Mouse (Mus musculus): ENCODE measurements at regions not wholly inside any gene's neighbourhood (a gene's known extent, or its start where the extent isn't known, plus 50 kb on each side); places are given as distances from the start of the nearest gene placed in this dataset.

- WGBS: 10% methylated on average over 4 of the region's 4 CpGs
- Histone ChIP-seq H3K4me3 (replicated peaks) (no peak overlapping the region), H3K9ac (replicated peaks) (no peak overlapping the region), H3K27ac (replicated peaks) (no peak overlapping the region), H3K4me1 (no peaks in the 10 kb centered on the region), H3K27me3 (replicated peaks) (no peaks in the 10 kb centered on the region), H3K36me3 (no peaks in the 10 kb centered on the region), H3K4me2 (no peak overlapping the region), H3K9me3 (replicated peaks) (no peaks in the 10 kb centered on the region)
- ATAC-seq (ENCODE audit: low FRiP score): peak; percentile 94
Observed at GRCm38 (mm10) chr4:75562480-75562879, 284.4 kb upstream of the Dmac1 start.

DNA sequence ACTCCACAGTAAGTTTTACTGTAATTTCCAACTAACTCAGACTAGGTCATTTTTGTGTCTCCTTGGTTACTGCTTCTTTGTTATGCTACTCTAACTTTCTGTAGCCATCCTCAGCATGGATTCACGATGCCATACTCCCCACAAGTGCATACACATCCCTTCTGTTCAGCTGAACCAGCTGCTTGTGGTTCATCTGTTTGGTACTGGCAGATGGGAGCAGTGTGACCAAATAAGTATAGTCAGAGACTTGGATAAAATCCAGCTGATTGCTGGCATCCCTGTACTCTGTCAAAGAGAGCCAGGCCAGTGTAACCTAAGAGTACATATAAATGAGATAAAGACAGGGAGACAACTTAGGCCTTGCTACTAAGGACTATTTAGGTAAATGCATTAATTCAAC lies 283.7 kb upstream of the Dmac1 start:
- H3K4me1 ChIP-seq: no peaks in the 10 kb centered on the region
- 8% methylated on average over 1 of the region's 1 CpGs for WGBS
- no peaks in the 10 kb centered on the region for H3K36me3 ChIP-seq
- no peak overlapping the region for H3K4me2 ChIP-seq
- peak; percentile 90 for ATAC-seq (ENCODE audit: low FRiP score)
- H3K4me3 ChIP-seq (replicated peaks): no peak overlapping the region
- no peak overlapping the region; the same call in 1 of the 2 replicates for H3K27ac ChIP-seq (replicated peaks)
- H3K9ac ChIP-seq (replicated peaks): no peak overlapping the region
- no peaks in the 10 kb centered on the region for H3K27me3 ChIP-seq (replicated peaks)
- H3K9me3 ChIP-seq (replicated peaks): no peaks in the 10 kb centered on the region

DNA sequence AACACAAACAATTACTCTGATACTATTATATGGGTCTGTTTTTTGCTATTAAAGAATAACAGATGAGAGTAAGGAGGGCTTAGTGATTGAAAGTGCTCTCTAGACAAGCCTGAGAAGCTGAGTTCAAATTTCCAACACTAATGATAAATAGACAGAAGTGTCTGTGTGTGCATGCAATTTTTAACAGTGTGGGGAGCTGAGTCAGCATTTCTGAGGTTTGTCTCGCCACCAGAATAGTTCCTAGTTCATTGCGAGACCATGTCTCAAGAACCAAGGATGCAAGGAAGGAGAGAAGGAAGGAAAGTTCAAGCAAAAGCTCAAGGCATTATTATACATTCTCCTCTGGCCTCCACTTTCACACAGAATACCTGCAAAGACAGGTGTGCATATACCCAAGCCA lies 259.7 kb upstream of the Dmac1 start:
- no peaks in the 10 kb centered on the region for H3K36me3 ChIP-seq

DNA sequence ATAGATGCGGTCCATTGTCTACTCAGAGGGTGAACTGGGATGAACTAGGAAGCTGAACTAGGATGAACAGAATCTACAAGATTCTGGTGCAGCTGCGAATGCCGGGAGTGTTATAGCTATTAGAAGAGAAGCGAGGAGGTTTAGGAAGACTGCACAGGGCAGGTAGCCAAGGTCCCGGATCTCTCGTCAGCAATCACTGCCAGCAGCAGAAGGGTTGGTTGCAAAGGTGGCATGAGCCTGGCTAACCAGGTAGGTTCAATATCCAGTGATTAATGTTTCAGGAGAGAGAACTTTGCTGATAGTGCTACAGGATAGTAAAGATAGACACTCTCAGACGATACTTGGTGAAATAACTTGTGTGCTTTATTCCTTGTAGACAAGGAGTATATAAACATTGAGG lies 257.0 kb upstream of the Dmac1 start:
- ATAC-seq (ENCODE audit: low FRiP score): no peak
- H3K4me3 ChIP-seq (replicated peaks): no peak overlapping the region
- no peaks in the 10 kb centered on the region for H3K9me3 ChIP-seq (replicated peaks)
- no peaks in the 10 kb centered on the region for H3K4me1 ChIP-seq
- 92% methylated on average over 7 of the region's 7 CpGs for WGBS
- no peaks in the 10 kb centered on the region for H3K27me3 ChIP-seq (replicated peaks)
- H3K27ac ChIP-seq (replicated peaks): no peak overlapping the region
- H3K36me3 ChIP-seq: no peaks in the 10 kb centered on the region
- H3K4me2 ChIP-seq: no peak overlapping the region
- H3K9ac ChIP-seq (replicated peaks): no peak overlapping the region

More for the DNA sequence above, 259.7 kb upstream of the Dmac1 start:
- Histone ChIP-seq H3K9ac (replicated peaks) (no peak overlapping the region), H3K27ac (replicated peaks) (no peak overlapping the region), H3K4me1 (no peaks in the 10 kb centered on the region), H3K9me3 (replicated peaks) (no peaks in the 10 kb centered on the region), H3K27me3 (replicated peaks) (no peaks in the 10 kb centered on the region), H3K4me3 (replicated peaks) (no peak overlapping the region), H3K4me2 (no peak overlapping the region)
- no peak for ATAC-seq (ENCODE audit: low FRiP score)
- WGBS: 85% methylated on average over 2 of the region's 2 CpGs

DNA sequence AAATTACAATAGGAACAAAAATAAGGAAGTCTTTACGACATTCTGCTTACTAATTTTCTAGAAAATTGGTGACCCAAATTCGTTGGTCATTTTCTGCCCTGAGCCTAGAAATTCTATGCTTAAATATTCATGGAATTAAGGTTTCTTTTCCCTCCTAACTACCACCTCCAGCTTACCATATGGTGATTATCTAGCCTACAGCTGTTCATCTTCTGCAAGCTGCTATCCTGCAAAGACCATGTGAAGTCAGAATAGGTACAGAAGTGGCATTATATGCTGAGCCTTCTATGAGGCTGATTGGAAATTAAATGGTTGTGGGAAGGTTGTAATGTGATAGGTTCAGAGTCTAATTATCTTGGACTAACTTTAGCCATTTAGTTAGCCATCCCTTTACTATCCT lies 251.5 kb upstream of the Dmac1 start:
- no peak overlapping the region for H3K4me2 ChIP-seq
- no peaks in the 10 kb centered on the region for H3K36me3 ChIP-seq
- H3K4me1 ChIP-seq: no peaks in the 10 kb centered on the region
- H3K27ac ChIP-seq (replicated peaks): no peak overlapping the region
- no peak overlapping the region for H3K9ac ChIP-seq (replicated peaks)
- no peak for ATAC-seq (ENCODE audit: low FRiP score)
- no peak overlapping the region for H3K4me3 ChIP-seq (replicated peaks)
- H3K9me3 ChIP-seq (replicated peaks): no peaks in the 10 kb centered on the region
- no peaks in the 10 kb centered on the region for H3K27me3 ChIP-seq (replicated peaks)
- 81% methylated on average over 2 of the region's 2 CpGs for WGBS

DNA sequence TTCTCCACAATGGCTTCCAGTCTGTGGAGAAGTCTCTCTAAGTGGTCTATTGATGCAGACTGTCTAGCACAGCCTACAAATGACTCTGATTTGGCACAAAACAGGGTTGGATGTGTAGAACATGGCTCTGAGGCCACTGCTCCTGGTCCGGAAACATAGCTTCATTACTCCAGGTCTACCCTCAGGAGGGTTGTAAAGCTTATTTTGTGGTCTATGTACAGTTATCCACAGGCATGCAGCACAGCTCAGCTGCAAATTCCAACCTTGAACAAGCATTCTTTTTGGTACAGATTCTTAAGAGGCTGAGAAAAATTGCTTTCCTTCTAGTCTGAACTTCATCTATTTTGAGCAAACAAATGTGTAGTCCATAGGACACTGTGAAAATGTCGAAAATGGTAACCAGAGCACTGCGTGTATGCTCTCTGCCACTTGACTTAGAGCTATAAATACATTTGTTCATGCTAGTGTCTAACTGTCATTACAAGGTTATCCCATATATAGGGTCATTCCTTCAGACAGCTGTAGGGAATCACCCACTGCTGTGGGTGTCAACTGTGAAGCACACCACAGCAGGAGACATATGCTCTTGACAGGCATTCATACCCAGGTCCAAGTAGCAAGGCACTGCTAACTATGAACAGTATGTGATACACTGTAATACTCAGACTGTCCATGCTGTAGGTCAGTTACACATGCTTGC lies 239.5 kb upstream of the Dmac1 start:
- no peak overlapping the region for H3K9ac ChIP-seq (replicated peaks)
- H3K4me1 ChIP-seq: no peaks in the 10 kb centered on the region
- H3K4me3 ChIP-seq (replicated peaks): no peak overlapping the region
- H3K4me2 ChIP-seq: no peak overlapping the region
- no peaks in the 10 kb centered on the region for H3K36me3 ChIP-seq
- no peaks in the 10 kb centered on the region for H3K9me3 ChIP-seq (replicated peaks)
- H3K27ac ChIP-seq (replicated peaks): no peak overlapping the region
- WGBS: 89% methylated on average over 3 of the region's 3 CpGs
- H3K27me3 ChIP-seq (replicated peaks): no peaks in the 10 kb centered on the region
- ATAC-seq (ENCODE audit: low FRiP score): no peak
